In genomic region chr5:122103075-122103474, GRCm38 (mm10) we compare ENCODE assay signal across 10 mouse cellular contexts. TPM values are rescaled to one million over a fixed set of nuclear protein-coding genes. Genes with fewer than 3 reads are reported as not detected.
DNase-seq lines count a peak whose midpoint lies in the region; ATAC-seq lines count a peak whose summit lies in the region.
"Had no signal": no experiment of that assay in that cellular context is flagged by ENCODE, and none has a peak within 500 bp of the region (broad histone marks: within the 10 kb centered on the region; RNA-seq: fewer than 3 reads in every experiment).

No protein-coding gene starts in this region.

- no peak for ATAC-seq in forebrain, embryonic 16.5 days
- no peak for ATAC-seq in midbrain, embryonic 16.5 days
- ATAC-seq in CD4-positive, CD25-positive, alpha-beta regulatory T cell, adult 4 months = no peak

- no peaks in the 10 kb centered on the region for H3K36me3 ChIP-seq in forebrain, embryonic 16.5 days (ENCODE audit: control insufficient read depth, insufficient read depth)
- H3K36me3 ChIP-seq in midbrain, embryonic 16.5 days (ENCODE audit: control insufficient read depth, insufficient read depth, low read length) = no peaks in the 10 kb centered on the region

- H3K4me3 ChIP-seq in forebrain, embryonic 16.5 days (replicated peaks; ENCODE audit: low read length) = no peak overlapping the region
- no peak overlapping the region for H3K4me3 ChIP-seq in midbrain, embryonic 16.5 days (ENCODE audit: low read depth, low read length)

- intact Hi-C loops in left cerebral cortex, postnatal 14 days (cut with DNase I) = no loop called here

- H3K27ac ChIP-seq in forebrain, embryonic 16.5 days (ENCODE audit: low read length) = no peak overlapping the region
- no peak overlapping the region for H3K27ac ChIP-seq in midbrain, embryonic 16.5 days (ENCODE audit: low read length)

- no peaks in the 10 kb centered on the region; the same call in 1 of the 2 replicates for H3K27me3 ChIP-seq in forebrain, embryonic 16.5 days (replicated peaks; ENCODE audit: control insufficient read depth, insufficient read depth, low read length)
- H3K27me3 ChIP-seq in midbrain, embryonic 16.5 days (ENCODE audit: control insufficient read depth, insufficient read depth, low read depth, low read length) = no peaks in the 10 kb centered on the region

- H3K4me2 ChIP-seq in forebrain, embryonic 16.5 days (ENCODE audit: low read length) = peak overlapping the region; percentile 31
- H3K4me2 ChIP-seq in midbrain, embryonic 16.5 days (ENCODE audit: low read length) = peak overlapping the region; percentile 39

- 0 out of 2 replicates have a peak overlapping the region, but pooled peaks have one; percentile 13 for H3K9ac ChIP-seq in forebrain, embryonic 16.5 days (replicated peaks; ENCODE audit: low read depth, low read length)
- peak overlapping the region; percentile 51; the same call in 1 of the 2 replicates for H3K9ac ChIP-seq in midbrain, embryonic 16.5 days (ENCODE audit: low read depth, low read length)

- no peaks in the 10 kb centered on the region for H3K9me3 ChIP-seq in forebrain, embryonic 16.5 days (ENCODE audit: control insufficient read depth, low read length)
- H3K9me3 ChIP-seq in midbrain, embryonic 16.5 days (replicated peaks; ENCODE audit: control insufficient read depth, low read length, poor library complexity, severe bottlenecking) = no peaks in the 10 kb centered on the region

- 0 out of 2 replicates have a peak, but pooled peaks cover 8% of the 10 kb centered on the region for H3K4me1 ChIP-seq in forebrain, embryonic 16.5 days (replicated peaks; ENCODE audit: control insufficient read depth, insufficient read depth, low read length)
- H3K4me1 ChIP-seq in midbrain, embryonic 16.5 days (ENCODE audit: control insufficient read depth, insufficient read depth, low read length) = peaks cover 6% of the 10 kb centered on the region

- WGBS in forebrain, embryonic 16.5 days = 46% methylated on average over 12 of the region's 12 CpGs
- WGBS in midbrain, embryonic 16.5 days = 28% methylated on average over 12 of the region's 12 CpGs

- peak; percentile 26 to 37 for DNase-seq in cerebellum, postnatal 14 days
- DNase-seq in cerebellum, postnatal 4 days (ENCODE audit: low spot score in 2 of 2) = no peak
- DNase-seq in left cerebral cortex, postnatal 14 days (ENCODE audit: low spot score in 2 of 2) = peak; percentile 29 to 40
- no peak for DNase-seq in left cerebral cortex, adult 8-10 months (ENCODE audit: low spot score in 2 of 2)
- DNase-seq in urinary bladder, postnatal 10 days (ENCODE audit: low spot score) = no peak
- DNase-seq: liver; thymus, adult 18-20 months had no signal

RNA-seq across cellular contexts. Expression of gene Myl2, which starts 2.3 kb away (rescaled TPM):
- 1 to 10 TPM; 1.3 to 2.0 TPM for total RNA-seq in left cerebral cortex, postnatal 14 days (2021)
- total RNA-seq in left cerebral cortex, adult 8-10 months (2022) = 1 to 10 TPM; 2.4 to 9.2 (median 3.9) TPM
- polyA plus RNA-seq in forebrain, embryonic 16.5 days (2015; fragmentation: Nextera tagmentation; extraction: Ambion mirVana) = 0.44 and 1.0 TPM in 2 replicates
- polyA plus RNA-seq in midbrain, embryonic 16.5 days (2015; fragmentation: Nextera tagmentation; extraction: Ambion mirVana) = 1.6 and 2.4 TPM in 2 replicates
- polyA plus RNA-seq in CD4-positive, CD25-positive, alpha-beta regulatory T cell, adult 4 months (2017; shearing (Covaris generic)) = not detected

RNA-seq across cellular contexts. Expression of gene Ccdc63, which starts 37.5 kb away (rescaled TPM):
- under 1 TPM in 1 of 2 experiments, not detected in 1; 0.24 TPM for total RNA-seq in left cerebral cortex, postnatal 14 days (2021)
- total RNA-seq in left cerebral cortex, adult 8-10 months (2022) = 1 to 10 TPM in 1 of 4 experiments, under 1 TPM in 3; 0.53 to 1.4 (median 0.68) TPM
- not detected in 2 replicates for polyA plus RNA-seq in forebrain, embryonic 16.5 days (2015; fragmentation: Nextera tagmentation; extraction: Ambion mirVana)
- polyA plus RNA-seq in midbrain, embryonic 16.5 days (2015; fragmentation: Nextera tagmentation; extraction: Ambion mirVana) = 0.24 and 0.25 TPM in 2 replicates
- polyA plus RNA-seq in CD4-positive, CD25-positive, alpha-beta regulatory T cell, adult 4 months (2017; shearing (Covaris generic)) = under 1 TPM in 1 of 2 experiments, not detected in 1; 0.75 TPM

RNA-seq across cellular contexts. Expression of gene Cux2, which starts 53.2 kb away (rescaled TPM):
- total RNA-seq in left cerebral cortex, postnatal 14 days (2021) = 100 to 1,000 TPM; 204 to 256 TPM
- 100 to 1,000 TPM; 150 to 185 (median 160) TPM for total RNA-seq in left cerebral cortex, adult 8-10 months (2022)
- polyA plus RNA-seq in forebrain, embryonic 16.5 days (2015; fragmentation: Nextera tagmentation; extraction: Ambion mirVana) = 32.0 and 36.2 TPM in 2 replicates
- 20.1 and 20.2 TPM in 2 replicates for polyA plus RNA-seq in midbrain, embryonic 16.5 days (2015; fragmentation: Nextera tagmentation; extraction: Ambion mirVana)
- under 1 TPM in 1 of 2 experiments, not detected in 1; 0.15 TPM for polyA plus RNA-seq in CD4-positive, CD25-positive, alpha-beta regulatory T cell, adult 4 months (2017; shearing (Covaris generic))

RNA-seq across cellular contexts. Expression of gene Ppp1cc, which starts 55.0 kb away (rescaled TPM):
- total RNA-seq in left cerebral cortex, postnatal 14 days (2021) = 100 to 1,000 TPM; 161 to 170 TPM
- 100 to 1,000 TPM; 197 to 231 (median 211) TPM for total RNA-seq in left cerebral cortex, adult 8-10 months (2022)
- polyA plus RNA-seq in forebrain, embryonic 16.5 days (2015; fragmentation: Nextera tagmentation; extraction: Ambion mirVana) = 252 and 264 TPM in 2 replicates
- polyA plus RNA-seq in midbrain, embryonic 16.5 days (2015; fragmentation: Nextera tagmentation; extraction: Ambion mirVana) = 188 and 193 TPM in 2 replicates
- 10 to 100 TPM; 34.6 to 82.0 TPM for polyA plus RNA-seq in CD4-positive, CD25-positive, alpha-beta regulatory T cell, adult 4 months (2017; shearing (Covaris generic))

Comparison
In these comparisons a context has a peak if more than half of its experiments do, and no peak if none do; other contexts are left out.
1. DNase-seq: peak in cerebellum, postnatal 14 days (2 of 2) and left cerebral cortex, postnatal 14 days (2 of 2); none in cerebellum, postnatal 4 days (0 of 2), left cerebral cortex, adult 8-10 months (0 of 2) and urinary bladder, postnatal 10 days (single experiment).
2. RNA of gene Cux2, which starts 53.2 kb away (polyA plus RNA-seq): 32.0 to 36.2 TPM in forebrain, embryonic 16.5 days and 20.1 to 20.2 TPM in midbrain, embryonic 16.5 days; 0.15 TPM in CD4-positive, CD25-positive, alpha-beta regulatory T cell, adult 4 months; every median in the first group is over 10 times any median in the second.